Mouse (Mus musculus): ENCODE results near the gene Ifitm2. TPM values are rescaled to one million over a fixed set of nuclear protein-coding genes. Genes with fewer than 3 reads are reported as not detected.

The Ifitm2 gene
- 1,477 and 1,600 TPM in 2 replicates for polyA plus RNA-seq (2015; fragmentation: Nextera tagmentation; extraction: Ambion mirVana)

GRCm38 (mm10) chr7:140955758-140956555 is at the start of gene Ifitm2, which contains the start of gene Gm45717:
TSS of gene Ifitm2 (minus strand) at chr7:140955987.
TSS of gene Gm45717 (minus strand) at chr7:140955937.

DNA sequence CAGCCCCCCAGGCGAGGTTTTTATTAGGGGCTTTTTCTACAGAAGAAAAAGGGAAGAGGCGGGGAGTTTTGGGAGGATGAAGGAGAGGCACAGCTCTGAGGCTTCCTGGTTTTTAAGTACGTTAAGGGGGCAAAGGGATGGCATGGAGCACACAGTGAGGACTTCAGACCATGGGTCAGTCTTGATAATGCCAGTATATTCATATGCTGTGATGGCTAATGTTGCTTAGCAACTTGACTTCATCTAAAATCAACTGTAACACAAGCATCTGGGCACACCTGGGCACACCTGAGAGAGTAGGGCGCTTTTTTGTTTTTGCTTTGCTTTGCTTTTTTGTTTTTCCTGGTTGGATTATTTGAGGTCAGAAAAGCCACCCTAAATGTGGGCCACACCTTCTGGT is 11.1 kb upstream of the Ifitm2 start, which contains the start of gene Ifitm1:
Ifitm1 (plus strand) TSS at position 301 of the 400 bp plus-strand sequence.

DNA sequence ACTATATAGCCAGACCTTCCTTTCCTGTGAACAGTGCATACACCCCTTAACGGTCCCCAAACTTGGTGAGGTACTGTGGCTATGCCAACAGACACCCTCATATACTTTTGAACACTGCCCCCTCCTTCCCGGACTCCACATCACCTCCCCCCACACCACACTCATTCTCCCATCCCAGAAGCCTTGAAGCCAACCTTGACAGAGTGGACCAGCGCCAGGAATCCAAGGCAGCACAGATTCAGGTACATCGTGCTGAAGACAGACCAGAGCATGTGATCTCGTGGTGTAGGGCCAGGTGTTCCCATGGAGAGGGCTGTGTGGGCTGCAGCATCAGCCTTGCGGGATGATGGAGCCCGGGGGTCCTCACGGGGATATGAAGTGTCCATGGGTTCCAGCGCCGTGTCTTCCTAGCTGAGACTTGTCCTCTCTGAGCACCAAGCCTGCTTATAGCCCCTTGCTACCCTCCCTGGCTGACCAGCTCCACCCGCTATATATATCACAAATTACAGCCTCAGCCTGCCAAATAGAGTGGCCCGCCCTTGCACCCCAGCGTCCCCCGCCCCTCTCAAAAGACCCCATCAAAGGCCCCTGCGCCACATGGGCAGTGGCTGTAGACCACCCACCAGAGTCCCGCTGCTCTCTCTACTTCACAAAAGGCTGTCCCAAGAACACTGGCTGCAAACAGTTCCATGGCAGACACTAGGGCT is 5.8 kb downstream of the Ifitm2 start, which contains the start of gene Ifitm5:
Ifitm5 (minus strand) TSS at position 468 of the 707 bp plus-strand sequence.

DNA sequence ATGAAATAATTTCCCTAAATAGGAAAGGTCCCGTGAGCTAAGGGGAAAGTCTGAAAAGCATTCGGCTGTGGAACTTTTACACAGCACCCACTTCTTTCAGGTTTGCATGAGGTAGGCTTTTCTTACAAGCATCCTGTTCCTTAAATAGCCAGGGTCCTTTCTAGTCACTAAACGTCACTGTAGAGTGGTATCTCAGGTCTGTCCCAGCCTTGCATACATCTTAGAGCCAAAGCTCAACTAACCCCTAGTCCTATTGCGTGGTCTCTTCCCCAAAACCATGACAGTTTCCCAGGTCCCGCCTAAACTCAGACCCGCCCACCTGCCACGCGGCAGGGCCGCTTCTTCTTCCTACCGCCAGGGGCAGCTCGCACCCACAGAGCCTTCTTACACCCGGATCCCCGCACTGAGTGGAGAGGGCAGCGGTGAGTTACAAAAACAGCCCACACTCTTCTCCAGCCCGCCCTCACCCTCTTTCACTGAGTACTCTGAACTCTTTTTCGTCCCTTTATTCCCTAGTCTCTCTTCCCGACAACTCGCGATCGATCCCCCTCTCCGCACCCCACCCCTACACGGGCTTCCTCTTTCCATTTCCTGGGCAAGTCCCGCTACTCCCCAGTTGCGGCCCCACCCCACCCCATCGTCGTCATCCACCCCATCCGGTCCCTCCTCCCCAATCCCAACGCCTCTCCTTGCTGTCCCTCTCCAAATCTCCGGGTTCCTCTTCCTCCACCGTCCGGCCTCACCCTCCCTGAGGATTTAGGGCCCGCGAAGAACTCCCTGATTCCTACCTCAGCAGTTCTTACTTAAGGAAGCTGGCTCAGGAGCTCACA is 14.3 kb downstream of the Ifitm2 start, which contains the start of gene Pgghg:
Pgghg (plus strand) TSS at position 170 of the 830 bp plus-strand sequence.

GRCm38 (mm10) chr7:140920418-140921029 is 35.3 kb downstream of the Ifitm2 start, which contains the start of gene Nlrp6:
TSS of gene Nlrp6 (plus strand) at chr7:140920902.

Other genes starting within 250 kb of the Ifitm2 start
- gene Cyp2e1, start 192.2 kb downstream of the Ifitm2 start, polyA plus RNA-seq (2015; fragmentation: Nextera tagmentation; extraction: Ambion mirVana), result 12.7 and 27.0 TPM in 2 replicates
- 0.12 and 0.17 TPM in 2 replicates for gene Syce1, start 168.1 kb downstream of the Ifitm2 start, polyA plus RNA-seq (2015; fragmentation: Nextera tagmentation; extraction: Ambion mirVana)
- gene Zfp941, start 133.8 kb downstream of the Ifitm2 start, polyA plus RNA-seq (2015; fragmentation: Nextera tagmentation; extraction: Ambion mirVana), result 5.0 and 6.4 TPM in 2 replicates
- 7.2 and 14.5 TPM in 2 replicates for gene Urah, start 121.0 kb downstream of the Ifitm2 start, polyA plus RNA-seq (2015; fragmentation: Nextera tagmentation; extraction: Ambion mirVana)
- gene Scgb1c1, start 110.4 kb downstream of the Ifitm2 start, polyA plus RNA-seq (2015; fragmentation: Nextera tagmentation; extraction: Ambion mirVana), result 0.52 TPM in 1 of 2 replicates, not detected in the other
- gene Odf3, start 108.2 kb downstream of the Ifitm2 start, polyA plus RNA-seq (2015; fragmentation: Nextera tagmentation; extraction: Ambion mirVana), result 0.22 and 0.55 TPM in 2 replicates
- 0.25 TPM in 1 of 2 replicates, not detected in the other for gene Gm45785, start 99.7 kb downstream of the Ifitm2 start, polyA plus RNA-seq (2015; fragmentation: Nextera tagmentation; extraction: Ambion mirVana)
- 62.1 and 64.0 TPM in 2 replicates for gene Ric8a, start 99.0 kb downstream of the Ifitm2 start, polyA plus RNA-seq (2015; fragmentation: Nextera tagmentation; extraction: Ambion mirVana)
- gene Bet1l, start 98.4 kb downstream of the Ifitm2 start, polyA plus RNA-seq (2015; fragmentation: Nextera tagmentation; extraction: Ambion mirVana), result 82.4 and 86.6 TPM in 2 replicates
- 197 and 202 TPM in 2 replicates for gene Psmd13, start 74.0 kb downstream of the Ifitm2 start, polyA plus RNA-seq (2015; fragmentation: Nextera tagmentation; extraction: Ambion mirVana)
- gene Sirt3, start 73.7 kb downstream of the Ifitm2 start, polyA plus RNA-seq (2015; fragmentation: Nextera tagmentation; extraction: Ambion mirVana), result 41.8 and 43.2 TPM in 2 replicates
- 9.3 and 12.2 TPM in 2 replicates for gene Cox8b, start 55.5 kb downstream of the Ifitm2 start, polyA plus RNA-seq (2015; fragmentation: Nextera tagmentation; extraction: Ambion mirVana)
- 2.6 and 3.3 TPM in 2 replicates for gene Nlrp6, start 35.1 kb downstream of the Ifitm2 start, polyA plus RNA-seq (2015; fragmentation: Nextera tagmentation; extraction: Ambion mirVana)
- gene Pgghg, start 14.6 kb downstream of the Ifitm2 start, polyA plus RNA-seq (2015; fragmentation: Nextera tagmentation; extraction: Ambion mirVana), result 19.7 and 28.7 TPM in 2 replicates
- gene Ifitm5, start 5.7 kb downstream of the Ifitm2 start, polyA plus RNA-seq (2015; fragmentation: Nextera tagmentation; extraction: Ambion mirVana), result 1.3 and 2.1 TPM in 2 replicates
- 0.72 and 0.97 TPM in 2 replicates for gene Gm45717, start 50 bp downstream of the Ifitm2 start, polyA plus RNA-seq (2015; fragmentation: Nextera tagmentation; extraction: Ambion mirVana)
- gene Ifitm1, start 11.2 kb upstream of the Ifitm2 start, polyA plus RNA-seq (2015; fragmentation: Nextera tagmentation; extraction: Ambion mirVana), result 61.4 and 162 TPM in 2 replicates
- 482 and 553 TPM in 2 replicates for gene Ifitm3, start 54.8 kb upstream of the Ifitm2 start, polyA plus RNA-seq (2015; fragmentation: Nextera tagmentation; extraction: Ambion mirVana)
- 4.0 and 7.5 TPM in 2 replicates for gene Ifitm6, start 61.9 kb upstream of the Ifitm2 start, polyA plus RNA-seq (2015; fragmentation: Nextera tagmentation; extraction: Ambion mirVana)
- not detected in 2 replicates for gene Gm17387, start 73.1 kb upstream of the Ifitm2 start, polyA plus RNA-seq (2015; fragmentation: Nextera tagmentation; extraction: Ambion mirVana)
- 5.1 and 7.9 TPM in 2 replicates for gene B4galnt4, start 105.1 kb upstream of the Ifitm2 start, polyA plus RNA-seq (2015; fragmentation: Nextera tagmentation; extraction: Ambion mirVana)
- 1.1 and 2.5 TPM in 2 replicates for gene Pkp3, start 122.2 kb upstream of the Ifitm2 start, polyA plus RNA-seq (2015; fragmentation: Nextera tagmentation; extraction: Ambion mirVana)
- 2.7 and 4.5 TPM in 2 replicates for gene Sigirr, start 144.6 kb upstream of the Ifitm2 start, polyA plus RNA-seq (2015; fragmentation: Nextera tagmentation; extraction: Ambion mirVana)
- 0.66 and 1.0 TPM in 2 replicates for gene Ano9, start 161.8 kb upstream of the Ifitm2 start, polyA plus RNA-seq (2015; fragmentation: Nextera tagmentation; extraction: Ambion mirVana)
- 40.8 and 60.7 TPM in 2 replicates for gene Ptdss2, start 166.4 kb upstream of the Ifitm2 start, polyA plus RNA-seq (2015; fragmentation: Nextera tagmentation; extraction: Ambion mirVana)
- 184 and 236 TPM in 2 replicates for gene Rnh1, start 216.9 kb upstream of the Ifitm2 start, polyA plus RNA-seq (2015; fragmentation: Nextera tagmentation; extraction: Ambion mirVana)
- gene Hras, start 238.0 kb upstream of the Ifitm2 start, polyA plus RNA-seq (2015; fragmentation: Nextera tagmentation; extraction: Ambion mirVana), result 75.5 and 78.9 TPM in 2 replicates
- 3.9 and 6.0 TPM in 2 replicates for gene Lrrc56, start 238.2 kb upstream of the Ifitm2 start, polyA plus RNA-seq (2015; fragmentation: Nextera tagmentation; extraction: Ambion mirVana)